Mouse (Mus musculus): ENCODE results near the gene Slc6a9. TPM values are rescaled to one million over a fixed set of nuclear protein-coding genes. Genes with fewer than 3 reads are reported as not detected.

The Slc6a9 gene
- polyA plus RNA-seq, 1 experiment from 2014 or later: 12.3 TPM

- H3K9me3 ChIP-seq (ENCODE audit: low read length): no peaks in the 10 kb centered on the region
- no peak overlapping the region for H3K9ac ChIP-seq (replicated peaks; ENCODE audit: low read length)
- peaks cover 28% of the 10 kb centered on the region for H3K36me3 ChIP-seq (ENCODE audit: insufficient read depth, low read length)
- WGBS: 11% methylated on average over 9 of the region's 9 CpGs
- ATAC-seq (ENCODE audit: low FRiP score, low TSS enrichment): no peak
- H3K4me2 ChIP-seq (replicated peaks; ENCODE audit: low read depth, low read length): no peak overlapping the region
- H3K4me1 ChIP-seq (ENCODE audit: insufficient read depth, low read length): peaks cover 8% of the 10 kb centered on the region
- H3K4me3 ChIP-seq (ENCODE audit: low read length): no peak overlapping the region
- no peak overlapping the region for H3K27ac ChIP-seq (ENCODE audit: low read length)
- H3K27me3 ChIP-seq (ENCODE audit: insufficient read depth, low read length): no peaks in the 10 kb centered on the region
Observed at GRCm38 (mm10) chr4:117893376-117893775, 59.1 kb downstream of the Slc6a9 start.

GRCm38 (mm10) chr4:117894601-117895000 lies 60.3 kb downstream of the Slc6a9 start:
- no peak overlapping the region for H3K4me2 ChIP-seq (replicated peaks; ENCODE audit: low read depth, low read length)
- H3K27me3 ChIP-seq (ENCODE audit: insufficient read depth, low read length): no peaks in the 10 kb centered on the region
- H3K9ac ChIP-seq (replicated peaks; ENCODE audit: low read length): no peak overlapping the region
- H3K36me3 ChIP-seq (ENCODE audit: insufficient read depth, low read length): peaks cover 32% of the 10 kb centered on the region
- no peak overlapping the region for H3K27ac ChIP-seq (ENCODE audit: low read length)
- H3K9me3 ChIP-seq (ENCODE audit: low read length): no peaks in the 10 kb centered on the region
- ATAC-seq (ENCODE audit: low FRiP score, low TSS enrichment): no peak
- H3K4me3 ChIP-seq (ENCODE audit: low read length): no peak overlapping the region
- peaks cover 8% of the 10 kb centered on the region for H3K4me1 ChIP-seq (ENCODE audit: insufficient read depth, low read length)
- 93% methylated on average over 8 of the region's 8 CpGs for WGBS

- H3K27me3 ChIP-seq (ENCODE audit: insufficient read depth, low read length): no peaks in the 10 kb centered on the region
- H3K4me2 ChIP-seq (replicated peaks; ENCODE audit: low read depth, low read length): no peak overlapping the region
- 82% methylated on average over 7 of the region's 7 CpGs for WGBS
- H3K36me3 ChIP-seq (ENCODE audit: insufficient read depth, low read length): peaks cover 34% of the 10 kb centered on the region
- no peak overlapping the region for H3K9ac ChIP-seq (replicated peaks; ENCODE audit: low read length)
- no peaks in the 10 kb centered on the region for H3K9me3 ChIP-seq (ENCODE audit: low read length)
- H3K4me3 ChIP-seq (ENCODE audit: low read length): no peak overlapping the region
- peaks cover 8% of the 10 kb centered on the region for H3K4me1 ChIP-seq (ENCODE audit: insufficient read depth, low read length)
- ATAC-seq (ENCODE audit: low FRiP score, low TSS enrichment): no peak
- H3K27ac ChIP-seq (ENCODE audit: low read length): no peak overlapping the region
Observed at GRCm38 (mm10) chr4:117895339-117895738, 61.0 kb downstream of the Slc6a9 start.

GRCm38 (mm10) chr4:117896031-117896430 lies 61.7 kb downstream of the Slc6a9 start:
- peaks cover 41% of the 10 kb centered on the region for H3K36me3 ChIP-seq (ENCODE audit: insufficient read depth, low read length)
- H3K9me3 ChIP-seq (ENCODE audit: low read length): no peaks in the 10 kb centered on the region
- H3K4me2 ChIP-seq (replicated peaks; ENCODE audit: low read depth, low read length): no peak overlapping the region
- 98% methylated on average over 6 of the region's 6 CpGs for WGBS
- no peak overlapping the region for H3K27ac ChIP-seq (ENCODE audit: low read length)
- H3K27me3 ChIP-seq (ENCODE audit: insufficient read depth, low read length): no peaks in the 10 kb centered on the region
- peaks cover 3% of the 10 kb centered on the region for H3K4me1 ChIP-seq (ENCODE audit: insufficient read depth, low read length)
- no peak for ATAC-seq (ENCODE audit: low FRiP score, low TSS enrichment)
- no peak overlapping the region for H3K4me3 ChIP-seq (ENCODE audit: low read length)
- H3K9ac ChIP-seq (replicated peaks; ENCODE audit: low read length): no peak overlapping the region

GRCm38 (mm10) chr4:117898111-117898510 lies 63.8 kb downstream of the Slc6a9 start:
- Histone ChIP-seq H3K4me3 (ENCODE audit: low read length) (no peak overlapping the region), H3K27ac (ENCODE audit: low read length) (no peak overlapping the region), H3K4me1 (ENCODE audit: insufficient read depth, low read length) (no peaks in the 10 kb centered on the region), H3K9me3 (ENCODE audit: low read length) (no peaks in the 10 kb centered on the region), H3K36me3 (ENCODE audit: insufficient read depth, low read length) (peaks cover 61% of the 10 kb centered on the region), H3K4me2 (replicated peaks; ENCODE audit: low read depth, low read length) (no peak overlapping the region), H3K27me3 (ENCODE audit: insufficient read depth, low read length) (no peaks in the 10 kb centered on the region), H3K9ac (replicated peaks; ENCODE audit: low read length) (no peak overlapping the region)
- ATAC-seq (ENCODE audit: low FRiP score, low TSS enrichment): no peak
- 87% methylated on average over 3 of the region's 3 CpGs for WGBS

GRCm38 (mm10) chr4:117904094-117904493 lies 69.8 kb downstream of the Slc6a9 start:
- WGBS: 93% methylated on average over 10 of the region's 10 CpGs
- Histone ChIP-seq H3K4me3 (ENCODE audit: low read length) (no peak overlapping the region), H3K27ac (ENCODE audit: low read length) (no peak overlapping the region), H3K27me3 (ENCODE audit: insufficient read depth, low read length) (no peaks in the 10 kb centered on the region), H3K4me2 (replicated peaks; ENCODE audit: low read depth, low read length) (no peak overlapping the region), H3K9me3 (ENCODE audit: low read length) (no peaks in the 10 kb centered on the region), H3K4me1 (ENCODE audit: insufficient read depth, low read length) (0 out of 2 replicates have a peak, but pooled peaks cover 4% of the 10 kb centered on the region), H3K9ac (replicated peaks; ENCODE audit: low read length) (no peak overlapping the region), H3K36me3 (ENCODE audit: insufficient read depth, low read length) (peaks cover 59% of the 10 kb centered on the region)
- ATAC-seq (ENCODE audit: low FRiP score, low TSS enrichment): no peak

- Histone ChIP-seq H3K36me3 (ENCODE audit: insufficient read depth, low read length) (peaks cover 53% of the 10 kb centered on the region), H3K4me2 (replicated peaks; ENCODE audit: low read depth, low read length) (no peak overlapping the region), H3K4me1 (ENCODE audit: insufficient read depth, low read length) (0 out of 2 replicates have a peak, but pooled peaks cover 4% of the 10 kb centered on the region), H3K9ac (replicated peaks; ENCODE audit: low read length) (no peak overlapping the region), H3K9me3 (ENCODE audit: low read length) (no peaks in the 10 kb centered on the region), H3K4me3 (ENCODE audit: low read length) (no peak overlapping the region), H3K27me3 (ENCODE audit: insufficient read depth, low read length) (no peaks in the 10 kb centered on the region), H3K27ac (ENCODE audit: low read length) (no peak overlapping the region)
- 94% methylated on average over 8 of the region's 8 CpGs for WGBS
- ATAC-seq (ENCODE audit: low FRiP score, low TSS enrichment): no peak
Observed at GRCm38 (mm10) chr4:117904761-117905160, 70.5 kb downstream of the Slc6a9 start.

GRCm38 (mm10) chr4:117906196-117906595 lies 71.9 kb downstream of the Slc6a9 start:
- Histone ChIP-seq H3K4me1 (ENCODE audit: insufficient read depth, low read length) (0 out of 2 replicates have a peak, but pooled peaks cover 4% of the 10 kb centered on the region), H3K27ac (ENCODE audit: low read length) (no peak overlapping the region), H3K9ac (replicated peaks; ENCODE audit: low read length) (no peak overlapping the region), H3K4me3 (ENCODE audit: low read length) (no peak overlapping the region), H3K36me3 (ENCODE audit: insufficient read depth, low read length) (peaks cover 42% of the 10 kb centered on the region), H3K27me3 (ENCODE audit: insufficient read depth, low read length) (no peaks in the 10 kb centered on the region), H3K4me2 (replicated peaks; ENCODE audit: low read depth, low read length) (no peak overlapping the region), H3K9me3 (ENCODE audit: low read length) (no peaks in the 10 kb centered on the region)
- WGBS: 79% methylated on average over 3 of the region's 3 CpGs
- ATAC-seq (ENCODE audit: low FRiP score, low TSS enrichment): no peak

- no peak overlapping the region for H3K9ac ChIP-seq (replicated peaks; ENCODE audit: low read length)
- H3K4me3 ChIP-seq (ENCODE audit: low read length): no peak overlapping the region
- H3K27ac ChIP-seq (ENCODE audit: low read length): no peak overlapping the region
- H3K9me3 ChIP-seq (ENCODE audit: low read length): no peaks in the 10 kb centered on the region
- no peaks in the 10 kb centered on the region for H3K27me3 ChIP-seq (ENCODE audit: insufficient read depth, low read length)
- H3K4me2 ChIP-seq (replicated peaks; ENCODE audit: low read depth, low read length): no peak overlapping the region
- H3K36me3 ChIP-seq (ENCODE audit: insufficient read depth, low read length): peaks cover 26% of the 10 kb centered on the region
- ATAC-seq (ENCODE audit: low FRiP score, low TSS enrichment): no peak
- 75% methylated on average over 8 of the region's 8 CpGs for WGBS
- peaks cover 19% of the 10 kb centered on the region for H3K4me1 ChIP-seq (ENCODE audit: insufficient read depth, low read length)
Observed at GRCm38 (mm10) chr4:117908834-117909453, 74.6 kb downstream of the Slc6a9 start.

- WGBS: 95% methylated on average over 13 of the region's 13 CpGs
Observed at GRCm38 (mm10) chr4:117912131-117912561, 77.8 kb downstream of the Slc6a9 start.

More at GRCm38 (mm10) chr4:117912131-117912561, 77.8 kb downstream of the Slc6a9 start:
- no peak for ATAC-seq (ENCODE audit: low FRiP score, low TSS enrichment)
- peaks cover 12% of the 10 kb centered on the region for H3K36me3 ChIP-seq (ENCODE audit: insufficient read depth, low read length)
- H3K9me3 ChIP-seq (ENCODE audit: low read length): no peaks in the 10 kb centered on the region
- H3K27me3 ChIP-seq (ENCODE audit: insufficient read depth, low read length): no peaks in the 10 kb centered on the region
- no peak overlapping the region for H3K4me3 ChIP-seq (ENCODE audit: low read length)
- peaks cover 33% of the 10 kb centered on the region for H3K4me1 ChIP-seq (ENCODE audit: insufficient read depth, low read length)
- H3K9ac ChIP-seq (replicated peaks; ENCODE audit: low read length): no peak overlapping the region
- no peak overlapping the region for H3K27ac ChIP-seq (ENCODE audit: low read length)
- H3K4me2 ChIP-seq (replicated peaks; ENCODE audit: low read depth, low read length): no peak overlapping the region
